Mouse (Mus musculus) retina, postnatal 7 days (tissue): ENCODE data around the gene Sdc3.

Source experiments
- DNase-seq: peaks from one replicate; pipeline ENCODE4 v3.0.0-alpha.2; 2012; ENCODE audit warnings: low read depth, low spot score

Gene Sdc3

DNA sequence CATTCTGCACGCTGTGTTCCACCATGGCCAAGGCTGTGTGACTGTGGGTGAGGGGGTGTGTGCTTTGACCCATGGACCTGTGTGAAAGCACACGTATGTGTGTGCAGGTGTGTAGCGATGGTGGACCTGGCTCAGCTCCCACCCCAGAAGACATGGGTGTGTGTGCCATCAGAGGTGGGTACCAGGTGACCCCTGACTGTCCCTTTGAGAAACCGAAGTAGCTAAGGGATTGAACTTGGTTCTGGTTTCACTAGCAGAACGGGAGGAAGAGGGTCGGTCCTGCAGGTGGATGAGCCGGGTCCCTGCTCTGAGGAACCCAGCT is 804 bp downstream of the Sdc3 start:
- no peak for DNase-seq

DNA sequence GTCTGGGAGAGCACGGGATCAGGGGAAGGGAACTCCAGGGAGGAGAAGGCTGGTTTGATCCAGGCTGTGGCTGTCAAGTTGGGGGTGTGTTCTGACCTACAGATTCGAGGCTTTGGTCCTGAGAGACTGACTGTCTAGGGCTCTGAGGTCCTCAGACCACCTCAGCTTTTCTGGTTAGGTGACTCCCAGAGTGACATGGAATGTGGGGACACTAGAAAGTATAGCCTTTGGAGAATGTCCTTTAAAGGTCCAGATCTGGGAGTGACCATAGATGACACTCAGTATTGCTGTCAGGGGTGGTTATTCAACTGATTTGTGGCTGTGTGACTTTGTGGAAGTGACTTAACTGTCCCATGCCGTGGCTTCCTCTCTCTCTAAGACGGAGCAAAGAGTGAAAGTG is 2.4 kb downstream of the Sdc3 start:
- no peak for DNase-seq

DNA sequence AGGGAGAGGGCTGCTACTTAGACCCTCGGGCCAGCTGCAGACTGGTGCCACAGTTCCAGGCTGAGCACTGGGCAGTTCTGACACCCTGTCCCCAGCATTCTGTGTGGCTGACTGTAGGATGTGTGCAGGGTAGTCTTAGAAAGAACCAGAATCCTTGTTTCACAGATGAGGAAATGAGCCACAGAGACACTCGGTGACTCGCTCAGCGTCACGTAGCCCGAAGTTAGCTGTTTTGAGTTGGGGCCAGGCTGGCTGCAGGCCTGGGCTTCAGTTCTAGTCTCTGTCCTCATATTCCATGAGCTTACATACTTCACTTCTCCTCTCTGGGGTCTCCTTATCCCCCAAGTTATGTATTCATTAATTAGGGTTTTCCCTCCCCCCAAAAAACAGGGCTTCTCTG is 3.6 kb downstream of the Sdc3 start:
- DNase-seq, result no peak

- DNase-seq, result no peak
These were observed 5.1 kb downstream of the Sdc3 start for GRCm38 (mm10) chr4:130797201-130798051.

GRCm38 (mm10) chr4:130798416-130798815 is 6.1 kb downstream of the Sdc3 start:
- no peak for DNase-seq

DNA sequence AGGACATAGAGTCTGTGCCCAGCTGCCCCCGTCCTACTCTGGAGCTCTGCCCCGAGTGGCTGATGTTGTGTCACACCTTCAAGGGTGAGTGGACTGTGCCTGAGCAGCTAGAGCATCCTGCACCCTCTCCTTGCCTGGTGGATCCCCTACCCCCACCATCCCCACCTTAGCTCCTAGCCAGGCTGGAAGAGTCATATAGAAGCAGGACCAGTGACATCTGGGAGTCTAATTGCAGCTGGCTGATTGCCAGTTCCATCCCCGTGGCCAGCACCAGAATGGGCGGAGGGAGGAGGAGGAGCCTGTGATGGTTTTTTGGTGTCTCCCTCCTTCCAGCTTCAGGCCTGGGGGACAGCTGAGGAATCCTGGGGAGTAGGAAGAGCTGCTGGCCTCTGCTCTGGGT is 6.8 kb downstream of the Sdc3 start:
- no peak for DNase-seq

DNA sequence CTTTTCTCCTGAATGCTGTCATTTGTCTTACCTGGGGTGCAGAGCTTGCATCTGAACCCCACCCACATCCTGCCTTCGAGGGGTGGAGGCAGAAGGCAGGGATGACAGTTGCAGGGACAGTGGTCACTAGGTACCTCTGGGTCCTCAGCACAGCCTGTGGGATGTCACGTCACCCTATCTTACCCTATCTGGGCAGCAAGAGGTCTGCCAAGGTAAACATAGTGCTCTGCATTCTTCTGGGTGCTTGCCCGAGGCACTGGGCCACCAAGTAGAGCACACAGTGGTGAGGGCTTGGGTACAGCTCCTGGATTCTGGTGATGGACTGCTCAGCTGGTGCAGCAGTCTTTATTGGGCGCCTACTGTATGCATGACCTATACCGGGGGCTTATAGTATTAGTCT is 7.2 kb downstream of the Sdc3 start:
- no peak for DNase-seq

- DNase-seq, result no peak
These were observed 7.8 kb downstream of the Sdc3 start for GRCm38 (mm10) chr4:130800147-130800546.

- no peak for DNase-seq
These were observed 8.9 kb downstream of the Sdc3 start for GRCm38 (mm10) chr4:130801198-130801597.

DNA sequence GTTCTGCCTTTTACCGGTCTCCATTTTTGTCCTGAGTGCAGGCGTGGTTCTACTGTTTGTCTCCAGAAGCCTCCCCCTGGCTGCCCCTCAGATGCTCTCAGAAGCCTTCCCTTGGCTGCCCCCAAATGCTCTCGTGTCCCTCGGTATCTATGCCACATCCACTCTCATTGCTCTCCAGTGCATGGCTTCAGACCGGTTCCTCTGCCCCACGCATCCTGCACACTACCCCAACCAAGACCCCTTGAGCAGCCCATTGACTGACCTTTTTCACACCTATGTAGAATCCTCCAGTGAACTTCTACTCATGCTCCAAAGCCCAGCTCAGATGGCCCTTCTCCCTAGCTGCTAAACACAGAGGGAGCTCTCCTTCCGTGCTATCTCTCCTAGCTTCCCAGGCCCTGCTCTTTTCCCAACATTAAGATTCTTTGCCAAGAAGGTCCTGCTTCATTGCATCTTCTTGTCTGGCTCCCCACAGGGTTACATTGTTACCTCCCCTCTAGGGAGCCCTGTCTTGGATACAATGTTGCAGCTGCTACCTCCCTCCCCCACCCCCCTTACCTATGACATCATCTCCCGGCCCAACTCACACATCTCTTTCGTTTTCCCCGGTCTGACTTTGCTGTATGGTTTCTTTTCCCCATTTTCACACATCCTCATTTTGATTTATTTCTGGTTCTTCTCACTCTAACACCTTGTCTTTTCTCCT is 9.4 kb downstream of the Sdc3 start:
- no peak for DNase-seq

- no peak for DNase-seq
These were observed 11.3 kb downstream of the Sdc3 start for GRCm38 (mm10) chr4:130803591-130803990.

- DNase-seq, result no peak
These were observed 12.0 kb downstream of the Sdc3 start for GRCm38 (mm10) chr4:130804292-130804691.

GRCm38 (mm10) chr4:130804771-130805361 is 12.5 kb downstream of the Sdc3 start:
- DNase-seq, result no peak

GRCm38 (mm10) chr4:130805746-130806145 is 13.4 kb downstream of the Sdc3 start:
- no peak for DNase-seq

DNA sequence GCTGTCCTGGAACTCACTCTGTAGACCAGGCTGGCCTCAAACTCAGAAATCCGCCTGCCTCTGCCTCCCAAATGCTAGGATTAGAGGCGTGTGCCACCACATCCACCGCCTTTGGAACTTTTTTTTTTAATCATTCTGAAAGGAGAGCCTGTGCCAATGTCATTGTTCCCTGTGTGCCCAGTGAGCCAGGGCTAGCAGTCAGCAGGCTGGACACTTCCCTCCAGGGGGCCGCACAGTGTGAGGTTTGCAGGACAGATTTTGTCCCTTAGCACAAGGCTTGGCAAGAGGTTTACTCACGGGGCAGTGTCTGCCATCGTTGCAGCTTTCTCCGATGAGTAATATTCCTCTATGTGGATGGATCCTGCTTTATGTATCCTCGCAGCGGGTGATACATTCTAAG is 14.4 kb downstream of the Sdc3 start:
- no peak for DNase-seq

- DNase-seq, result no peak
These were observed 17.4 kb downstream of the Sdc3 start for GRCm38 (mm10) chr4:130809784-130810183.

DNA sequence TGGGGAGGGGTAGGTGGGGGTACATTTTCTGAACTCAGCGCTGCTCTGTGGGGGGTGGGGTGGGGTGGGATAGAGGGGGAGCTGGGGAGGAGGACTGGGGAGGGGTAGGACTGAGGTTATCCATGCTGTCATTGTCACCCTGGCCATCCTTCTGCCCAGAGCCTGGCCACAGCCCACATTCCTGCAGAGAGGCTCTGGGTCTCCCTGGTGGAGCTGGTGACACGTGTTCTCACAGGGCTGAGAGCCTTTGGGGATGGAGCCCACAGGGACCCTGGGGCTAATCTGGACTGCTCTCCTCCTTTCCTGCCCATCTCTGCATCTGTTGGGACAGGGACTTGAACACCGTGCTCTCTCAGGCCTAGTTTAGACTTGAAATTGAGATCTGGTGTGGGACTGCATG is 18.5 kb downstream of the Sdc3 start:
- DNase-seq, result no peak

DNA sequence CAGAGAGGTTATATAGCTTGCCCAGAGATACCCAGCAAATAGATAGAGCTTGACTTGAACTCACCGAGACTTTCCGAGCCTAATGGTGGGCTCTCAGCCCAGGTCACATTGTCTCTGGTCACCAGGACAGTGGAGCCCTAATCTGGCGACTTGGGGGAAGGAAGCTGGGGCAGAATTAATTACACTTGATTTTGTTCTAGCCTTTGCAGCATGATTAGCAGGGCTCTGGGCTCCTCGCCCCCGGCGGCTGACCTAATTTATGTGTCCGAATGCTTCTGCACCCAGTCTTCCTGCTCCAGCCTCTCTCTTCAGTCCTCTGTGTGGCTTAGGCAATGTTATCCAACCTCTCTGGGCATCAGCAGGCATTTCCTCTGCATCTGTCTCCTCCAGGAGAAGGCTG is 19.0 kb downstream of the Sdc3 start:
- no peak for DNase-seq

- no peak for DNase-seq
These were observed 21.6 kb downstream of the Sdc3 start for GRCm38 (mm10) chr4:130813958-130814357.

GRCm38 (mm10) chr4:130814742-130815330 is 22.5 kb downstream of the Sdc3 start:
- DNase-seq, result no peak

- no peak for DNase-seq
These were observed 23.5 kb downstream of the Sdc3 start for GRCm38 (mm10) chr4:130815860-130816259.

GRCm38 (mm10) chr4:130819806-130820205 is 27.5 kb downstream of the Sdc3 start:
- no peak for DNase-seq
